Mouse (Mus musculus): ENCODE measurements around the gene Tnfrsf19. TPM values are rescaled to one million over a fixed set of nuclear protein-coding genes. Genes with fewer than 3 reads are reported as not detected.

Tnfrsf19 gene
- polyA plus RNA-seq, 1 experiment = 12.4 TPM

GRCm38 (mm10) chr14:61061729-61062128, 15.4 kb upstream of the Tnfrsf19 start:
- Histone ChIP-seq H3K4me1 (ENCODE audit: control insufficient read depth, insufficient read depth, low read length) (no peaks in the 10 kb centered on the region), H3K9me3 (replicated peaks; ENCODE audit: control insufficient read depth, insufficient read depth, low read length, poor library complexity, severe bottlenecking) (no peaks in the 10 kb centered on the region), H3K9ac (ENCODE audit: low read depth, poor library complexity, severe bottlenecking) (no peak overlapping the region), H3K36me3 (ENCODE audit: control insufficient read depth, insufficient read depth, low read length, poor library complexity, severe bottlenecking) (no peaks in the 10 kb centered on the region), H3K4me3 (ENCODE audit: low read depth, low read length) (no peak overlapping the region), H3K27ac (ENCODE audit: insufficient read depth, low read length) (no peak overlapping the region), H3K27me3 (ENCODE audit: control insufficient read depth, insufficient read depth, low read length, poor library complexity, severe bottlenecking) (no peaks in the 10 kb centered on the region)
- TF ChIP-seq POLR2A (IDR thresholded peaks at IDR 0.05; ENCODE audit: insufficient read depth, low read length) (no peak), EP300 (IDR thresholded peaks at IDR 0.05; ENCODE audit: insufficient read depth, low read depth, low read length) (no peak), CTCF (IDR thresholded peaks at IDR 0.05; ENCODE audit: low read depth, low read length) (no peak)

DNA sequence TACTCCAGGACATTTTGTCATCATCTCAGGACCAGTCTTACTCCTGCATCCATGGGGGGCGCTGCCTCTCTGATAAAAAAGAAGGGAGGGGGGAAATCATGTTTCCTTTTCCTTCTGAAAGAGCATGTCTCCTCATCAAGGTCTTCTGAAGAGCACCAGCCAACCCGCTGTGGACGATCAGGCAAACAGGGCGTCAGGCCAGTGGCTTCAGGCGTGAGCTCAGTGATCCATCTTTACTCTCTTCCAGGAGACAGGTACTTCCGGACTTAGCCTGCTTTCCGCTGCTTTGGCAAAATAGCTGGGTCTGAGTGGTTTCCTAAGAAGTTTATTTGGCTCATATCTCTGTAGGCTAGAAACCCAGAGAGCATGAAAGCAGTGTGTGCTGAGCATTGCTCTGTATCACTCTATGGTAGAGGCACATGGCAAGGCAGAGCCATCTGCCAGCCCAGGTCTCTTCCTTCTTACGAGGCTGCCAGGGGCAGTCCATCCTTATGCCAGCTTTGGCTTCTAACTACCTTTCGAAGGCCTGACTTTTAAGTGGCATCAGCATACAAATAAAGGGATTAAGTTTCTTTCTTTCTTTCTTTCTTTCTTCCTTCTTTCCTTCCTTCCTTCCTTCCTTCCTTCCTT, 13.1 kb upstream of the Tnfrsf19 start:
- no peak overlapping the region for H3K27ac ChIP-seq (ENCODE audit: insufficient read depth, low read length)
- H3K9me3 ChIP-seq (replicated peaks; ENCODE audit: control insufficient read depth, insufficient read depth, low read length, poor library complexity, severe bottlenecking) = no peaks in the 10 kb centered on the region
- H3K9ac ChIP-seq (ENCODE audit: low read depth, poor library complexity, severe bottlenecking) = no peak overlapping the region
- no peak overlapping the region for H3K4me3 ChIP-seq (ENCODE audit: low read depth, low read length)
- no peaks in the 10 kb centered on the region for H3K4me1 ChIP-seq (ENCODE audit: control insufficient read depth, insufficient read depth, low read length)
- TF ChIP-seq POLR2A (IDR thresholded peaks at IDR 0.05; ENCODE audit: insufficient read depth, low read length) (no peak), CTCF (IDR thresholded peaks at IDR 0.05; ENCODE audit: low read depth, low read length) (no peak), EP300 (IDR thresholded peaks at IDR 0.05; ENCODE audit: insufficient read depth, low read depth, low read length) (no peak)
- no peaks in the 10 kb centered on the region for H3K27me3 ChIP-seq (ENCODE audit: control insufficient read depth, insufficient read depth, low read length, poor library complexity, severe bottlenecking)
- no peaks in the 10 kb centered on the region for H3K36me3 ChIP-seq (ENCODE audit: control insufficient read depth, insufficient read depth, low read length, poor library complexity, severe bottlenecking)

DNA sequence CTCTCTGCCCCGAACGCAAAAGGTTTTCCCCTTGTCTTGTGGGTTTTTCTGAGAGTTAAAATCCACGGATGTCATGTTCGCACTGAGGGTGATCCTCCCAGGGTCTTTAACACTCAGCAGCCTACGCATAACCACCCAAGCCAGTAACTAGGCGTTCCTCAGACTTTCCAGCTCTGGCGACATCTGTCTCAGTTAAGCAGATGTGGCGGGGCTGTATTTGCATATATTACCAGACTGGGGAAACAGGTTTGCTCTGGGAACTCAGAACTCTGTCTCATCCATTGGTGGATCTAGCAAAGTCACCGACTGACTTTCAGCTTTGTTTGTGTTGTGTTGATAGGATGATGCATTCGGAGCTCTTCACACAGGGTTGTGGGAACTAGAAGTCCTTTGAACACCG, 10.7 kb upstream of the Tnfrsf19 start:
- TF ChIP-seq POLR2A (IDR thresholded peaks at IDR 0.05; ENCODE audit: insufficient read depth, low read length) (no peak), EP300 (IDR thresholded peaks at IDR 0.05; ENCODE audit: insufficient read depth, low read depth, low read length) (no peak), CTCF (IDR thresholded peaks at IDR 0.05; ENCODE audit: low read depth, low read length) (no peak)
- peaks cover 5% of the 10 kb centered on the region; the same call in 1 of the 2 replicates for H3K9me3 ChIP-seq (replicated peaks; ENCODE audit: control insufficient read depth, insufficient read depth, low read length, poor library complexity, severe bottlenecking)
- H3K36me3 ChIP-seq (ENCODE audit: control insufficient read depth, insufficient read depth, low read length, poor library complexity, severe bottlenecking) = no peaks in the 10 kb centered on the region
- H3K4me1 ChIP-seq (ENCODE audit: control insufficient read depth, insufficient read depth, low read length) = no peaks in the 10 kb centered on the region
- no peak overlapping the region for H3K27ac ChIP-seq (ENCODE audit: insufficient read depth, low read length)
- H3K4me3 ChIP-seq (ENCODE audit: low read depth, low read length) = peak overlapping the region; percentile 23; the same call in 1 of the 2 replicates
- no peak overlapping the region for H3K9ac ChIP-seq (ENCODE audit: low read depth, poor library complexity, severe bottlenecking)
- no peaks in the 10 kb centered on the region for H3K27me3 ChIP-seq (ENCODE audit: control insufficient read depth, insufficient read depth, low read length, poor library complexity, severe bottlenecking)

DNA sequence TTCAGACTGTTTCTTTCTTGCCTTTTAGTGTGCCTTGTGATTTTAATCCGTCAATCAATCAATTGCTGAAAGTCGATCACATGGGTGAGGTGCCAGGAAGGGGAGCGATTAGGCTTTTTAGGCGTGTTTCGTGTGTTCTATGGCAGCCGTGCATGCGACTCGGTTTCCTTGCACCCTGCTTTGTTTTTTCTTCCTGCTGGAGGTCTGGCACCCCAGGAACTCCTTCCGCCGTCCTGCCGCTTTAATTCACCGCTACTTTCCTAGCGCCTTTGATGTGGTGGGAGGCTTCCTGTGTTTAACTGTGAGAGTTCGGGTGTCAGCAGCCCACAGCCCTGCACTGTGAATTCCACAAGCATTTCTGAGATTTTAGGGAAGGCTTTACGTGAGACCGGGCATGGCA, 10.2 kb upstream of the Tnfrsf19 start:
- Histone ChIP-seq H3K27ac (ENCODE audit: insufficient read depth, low read length) (no peak overlapping the region), H3K9me3 (replicated peaks; ENCODE audit: control insufficient read depth, insufficient read depth, low read length, poor library complexity, severe bottlenecking) (peaks cover 5% of the 10 kb centered on the region; the same call in 1 of the 2 replicates), H3K4me3 (ENCODE audit: low read depth, low read length) (peak overlapping the region; percentile 23; the same call in 1 of the 2 replicates), H3K27me3 (ENCODE audit: control insufficient read depth, insufficient read depth, low read length, poor library complexity, severe bottlenecking) (no peaks in the 10 kb centered on the region), H3K36me3 (ENCODE audit: control insufficient read depth, insufficient read depth, low read length, poor library complexity, severe bottlenecking) (no peaks in the 10 kb centered on the region), H3K4me1 (ENCODE audit: control insufficient read depth, insufficient read depth, low read length) (no peaks in the 10 kb centered on the region), H3K9ac (ENCODE audit: low read depth, poor library complexity, severe bottlenecking) (no peak overlapping the region)
- TF ChIP-seq CTCF (IDR thresholded peaks at IDR 0.05; ENCODE audit: low read depth, low read length) = no peak
- 0 out of 2 replicates have a peak, but pooled peaks have one; percentile 20 for TF ChIP-seq EP300 (IDR thresholded peaks at IDR 0.05; ENCODE audit: insufficient read depth, low read depth, low read length)

DNA sequence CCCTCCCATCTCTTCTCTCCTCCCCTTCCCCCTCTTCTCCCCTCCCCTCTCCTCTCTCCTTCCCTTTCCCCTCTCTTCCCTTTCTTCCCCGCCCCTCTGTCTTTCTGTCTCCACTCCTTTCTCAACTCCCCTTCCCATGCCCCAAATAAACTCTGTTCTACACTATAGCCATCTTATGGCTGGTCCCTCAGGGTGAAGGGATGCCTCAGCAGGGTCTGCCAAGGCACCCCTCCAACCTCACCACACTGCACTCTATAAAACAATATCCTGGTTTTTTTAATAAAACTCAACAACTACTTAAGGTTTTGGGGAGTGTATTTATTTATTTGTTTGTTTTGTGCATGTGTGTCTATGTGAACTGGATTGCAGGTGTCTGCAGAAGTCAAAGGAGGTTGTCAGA, 9.6 kb upstream of the Tnfrsf19 start:
- TF ChIP-seq POLR2A (IDR thresholded peaks at IDR 0.05; ENCODE audit: insufficient read depth, low read length) (no peak), CTCF (IDR thresholded peaks at IDR 0.05; ENCODE audit: low read depth, low read length) (no peak), EP300 (IDR thresholded peaks at IDR 0.05; ENCODE audit: insufficient read depth, low read depth, low read length) (no peak)
- Histone ChIP-seq H3K9ac (ENCODE audit: low read depth, poor library complexity, severe bottlenecking) (no peak overlapping the region), H3K4me3 (ENCODE audit: low read depth, low read length) (no peak overlapping the region), H3K27me3 (ENCODE audit: control insufficient read depth, insufficient read depth, low read length, poor library complexity, severe bottlenecking) (no peaks in the 10 kb centered on the region), H3K27ac (ENCODE audit: insufficient read depth, low read length) (no peak overlapping the region), H3K9me3 (replicated peaks; ENCODE audit: control insufficient read depth, insufficient read depth, low read length, poor library complexity, severe bottlenecking) (peaks cover 5% of the 10 kb centered on the region; the same call in 1 of the 2 replicates), H3K4me1 (ENCODE audit: control insufficient read depth, insufficient read depth, low read length) (no peaks in the 10 kb centered on the region), H3K36me3 (ENCODE audit: control insufficient read depth, insufficient read depth, low read length, poor library complexity, severe bottlenecking) (no peaks in the 10 kb centered on the region)

DNA sequence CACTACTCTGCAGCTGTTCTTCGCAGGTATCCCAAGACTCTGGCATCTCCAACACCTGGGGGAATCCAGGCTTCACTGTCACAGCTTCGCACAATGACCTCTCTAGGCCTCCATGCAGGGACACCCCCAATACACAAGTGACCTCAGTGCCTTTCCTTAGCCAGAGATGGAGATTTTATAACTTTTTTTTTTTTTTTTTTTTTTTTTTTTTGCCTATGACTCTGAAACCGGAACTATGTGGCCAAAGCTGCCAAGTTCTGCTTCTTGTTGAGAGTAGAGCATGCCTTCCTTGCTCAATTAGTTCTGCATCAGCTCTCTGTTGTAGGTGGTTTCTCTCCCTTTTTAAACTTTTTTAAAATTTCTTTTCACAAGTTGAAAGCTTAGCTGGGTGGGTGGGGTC, 5.9 kb upstream of the Tnfrsf19 start:
- peaks cover 5% of the 10 kb centered on the region; the same call in 1 of the 2 replicates for H3K9me3 ChIP-seq (replicated peaks; ENCODE audit: control insufficient read depth, insufficient read depth, low read length, poor library complexity, severe bottlenecking)
- H3K36me3 ChIP-seq (ENCODE audit: control insufficient read depth, insufficient read depth, low read length, poor library complexity, severe bottlenecking) = no peaks in the 10 kb centered on the region
- no peak overlapping the region for H3K4me3 ChIP-seq (ENCODE audit: low read depth, low read length)
- TF ChIP-seq POLR2A (IDR thresholded peaks at IDR 0.05; ENCODE audit: insufficient read depth, low read length) (no peak), EP300 (IDR thresholded peaks at IDR 0.05; ENCODE audit: insufficient read depth, low read depth, low read length) (no peak), CTCF (IDR thresholded peaks at IDR 0.05; ENCODE audit: low read depth, low read length) (no peak)
- no peak overlapping the region for H3K27ac ChIP-seq (ENCODE audit: insufficient read depth, low read length)
- H3K27me3 ChIP-seq (ENCODE audit: control insufficient read depth, insufficient read depth, low read length, poor library complexity, severe bottlenecking) = peaks cover 3% of the 10 kb centered on the region
- H3K4me1 ChIP-seq (ENCODE audit: control insufficient read depth, insufficient read depth, low read length) = no peaks in the 10 kb centered on the region
- H3K9ac ChIP-seq (ENCODE audit: low read depth, poor library complexity, severe bottlenecking) = no peak overlapping the region

Measured in ES-Bruce4 (cell line).